19 mouse cellular contexts compared by ENCODE assay signal in the genomic region with DNA sequence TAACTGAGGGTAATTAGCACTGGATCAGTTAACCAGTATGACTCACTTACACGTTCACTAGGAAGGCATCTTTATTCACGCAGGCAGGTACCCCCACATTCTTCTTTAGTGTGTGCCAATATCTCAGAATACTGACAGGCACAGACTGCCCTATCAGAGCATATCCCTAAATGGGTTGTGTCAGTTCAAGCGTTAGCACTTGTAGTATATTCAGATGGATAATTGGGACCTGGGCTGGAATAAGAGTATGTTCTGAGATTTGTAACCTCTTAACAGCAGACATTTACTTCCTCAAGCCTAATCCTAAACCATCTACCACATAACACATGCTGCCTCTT. TPM values are rescaled to one million over a fixed set of nuclear protein-coding genes. Genes with fewer than 3 reads are reported as not detected.
"Had no signal": no experiment of that assay in that cellular context is flagged by ENCODE, and none has a peak within 500 bp of the region (broad histone marks: within the 10 kb centered on the region; RNA-seq: fewer than 3 reads in every experiment).

No protein-coding gene starts in this region.

- H3K4me3 ChIP-seq: intestine, embryonic 15.5 days; layer of hippocampus, adult 2 months; limb, embryonic 13.5 days; midbrain, embryonic 12.5 days; neural tube, embryonic 13.5 days had no signal

- H3K27ac ChIP-seq: intestine, embryonic 15.5 days; kidney, postnatal 0 days; layer of hippocampus, adult 2 months; limb, embryonic 13.5 days; midbrain, embryonic 12.5 days; neural tube, embryonic 13.5 days had no signal

- H3K4me2 ChIP-seq: intestine, embryonic 15.5 days; limb, embryonic 13.5 days; lung, embryonic 14.5 days; midbrain, embryonic 12.5 days; neural tube, embryonic 13.5 days had no signal

- H3K36me3 ChIP-seq: intestine, embryonic 15.5 days; limb, embryonic 13.5 days; midbrain, embryonic 12.5 days; neural tube, embryonic 13.5 days had no signal

- H3K4me1 ChIP-seq: intestine, embryonic 15.5 days had no signal

- H3K27me3 ChIP-seq: intestine, embryonic 15.5 days; limb, embryonic 13.5 days; midbrain, embryonic 12.5 days; neural tube, embryonic 13.5 days had no signal

- H3K9ac ChIP-seq: intestine, embryonic 15.5 days; limb, embryonic 13.5 days; lung, embryonic 14.5 days; midbrain, embryonic 12.5 days; neural tube, embryonic 13.5 days had no signal

- ATAC-seq: intestine, embryonic 15.5 days; midbrain, embryonic 16.5 days had no signal

- H3K9me3 ChIP-seq: intestine, embryonic 15.5 days; limb, embryonic 13.5 days; midbrain, embryonic 12.5 days had no signal

- DNase-seq: kidney, adult 18-20 months; kidney, postnatal 36 days; left cerebral cortex, postnatal 4 days; lung, postnatal 14 days; retina, postnatal 1 day; right cerebral cortex, postnatal 4 days; spleen, adult 18-20 months; thymus, adult 18-20 months; thymus, postnatal 14 days had no signal

RNA-seq across cellular contexts. Expression of gene Fmo1, which starts 0.9 kb away (rescaled TPM):
- total RNA-seq: megakaryocyte-erythroid progenitor cell, adult 5-6 weeks had no signal

RNA-seq across cellular contexts. Expression of gene Fmo2, which starts 33.1 kb away (rescaled TPM):
- total RNA-seq: megakaryocyte-erythroid progenitor cell, adult 5-6 weeks had no signal

RNA-seq across cellular contexts. Expression of gene Fmo4, which starts 51.7 kb away (rescaled TPM):
- total RNA-seq: layer of hippocampus, adult 2 months; left cerebral cortex, postnatal 4 days; megakaryocyte-erythroid progenitor cell, adult 5-6 weeks had no signal
- polyA plus RNA-seq: stomach, embryonic 14.5 days had no signal
